8 mouse cellular contexts compared by ENCODE assay signal in the genomic region with DNA sequence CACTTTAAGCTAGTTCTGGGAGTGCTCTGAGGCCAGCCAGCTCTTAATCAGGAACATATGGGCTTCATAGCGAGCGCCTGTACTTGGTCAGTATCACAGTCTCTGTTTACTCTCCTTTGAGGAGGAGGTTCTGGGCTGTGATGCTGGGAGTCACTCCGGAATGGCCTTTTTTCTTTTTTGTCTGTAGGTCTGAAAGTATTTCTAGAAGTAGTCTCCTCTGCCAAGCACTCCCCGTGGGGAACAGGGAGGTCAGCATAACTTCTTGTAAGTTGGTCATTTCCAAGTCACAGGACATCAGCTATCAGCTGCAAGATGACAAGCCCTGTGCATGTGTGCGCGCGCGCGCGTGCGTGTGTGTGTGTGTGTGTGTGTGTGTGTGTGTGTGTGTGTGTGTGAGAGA. TPM values are rescaled to one million over a fixed set of nuclear protein-coding genes. Genes with fewer than 3 reads are reported as not detected.
A peak's percentile ranks its signal among the peaks of the same experiment; 100 is the strongest.
DNase-seq lines count a peak whose midpoint lies in the region; ATAC-seq lines count a peak whose summit lies in the region.

No protein-coding gene starts in this region.

- H3K27me3 ChIP-seq in liver, embryonic 11.5 days (replicated peaks; ENCODE audit: control insufficient read depth, insufficient read depth, low read length) = no peaks in the 10 kb centered on the region
- H3K27me3 ChIP-seq in heart, embryonic 13.5 days (replicated peaks) = no peaks in the 10 kb centered on the region
- H3K27me3 ChIP-seq in limb, embryonic 11.5 days (ENCODE audit: control insufficient read depth, insufficient read depth, low read length) = no peaks in the 10 kb centered on the region

- WGBS in liver, embryonic 11.5 days = 80% methylated on average over 11 of the region's 11 CpGs
- 64% methylated on average over 11 of the region's 11 CpGs for WGBS in heart, embryonic 13.5 days
- 30% methylated on average over 11 of the region's 11 CpGs for WGBS in limb, embryonic 11.5 days

- no peak overlapping the region for H3K4me3 ChIP-seq in liver, embryonic 11.5 days (ENCODE audit: low read depth, low read length)
- H3K4me3 ChIP-seq in heart, embryonic 13.5 days = no peak overlapping the region
- no peak overlapping the region for H3K4me3 ChIP-seq in limb, embryonic 11.5 days (ENCODE audit: low read depth, low read length)

- H3K4me1 ChIP-seq in liver, embryonic 11.5 days (replicated peaks; ENCODE audit: control insufficient read depth, insufficient read depth, low read length) = no peaks in the 10 kb centered on the region
- peaks cover 40% of the 10 kb centered on the region for H3K4me1 ChIP-seq in heart, embryonic 13.5 days
- peaks cover 22% of the 10 kb centered on the region for H3K4me1 ChIP-seq in limb, embryonic 11.5 days (ENCODE audit: control insufficient read depth, insufficient read depth, low read length)

- no peak for DNase-seq in liver, embryonic 11.5 days (ENCODE audit: low spot score)
- DNase-seq in liver = no peak
- DNase-seq in cerebellum, postnatal 14 days = peak; percentile 53 to 69
- DNase-seq in limb, embryonic 11.5 days (ENCODE audit: low spot score) = peak; percentile 74
- no peak for DNase-seq in spleen, adult 18-20 months
- no peak for DNase-seq in spleen, adult 12 weeks (ENCODE audit: low spot score)

- ATAC-seq in liver, embryonic 11.5 days (replicated peaks; ENCODE audit: low FRiP score) = no peak
- no peak for ATAC-seq in heart, embryonic 13.5 days (ENCODE audit: extremely low read depth, insufficient number of reproducible peaks, low FRiP score, low TSS enrichment)
- ATAC-seq in limb, embryonic 11.5 days (ENCODE audit: insufficient number of reproducible peaks, low FRiP score, low TSS enrichment, low read depth) = peak; percentile 72; the same call in 1 of the 2 replicates
- no peak for ATAC-seq in monocyte, adult 5-6 weeks (replicated peaks; ENCODE audit: insufficient number of reproducible peaks, low FRiP score, low TSS enrichment, poor library complexity, severe bottlenecking)

- H3K36me3 ChIP-seq in liver, embryonic 11.5 days (ENCODE audit: control insufficient read depth, insufficient read depth, low read length) = peaks cover 9% of the 10 kb centered on the region
- H3K36me3 ChIP-seq in heart, embryonic 13.5 days = peaks cover 67% of the 10 kb centered on the region
- peaks cover 17% of the 10 kb centered on the region for H3K36me3 ChIP-seq in limb, embryonic 11.5 days (ENCODE audit: control insufficient read depth, insufficient read depth, low read length)

- H3K4me2 ChIP-seq in liver, embryonic 11.5 days = no peak overlapping the region
- no peak overlapping the region for H3K4me2 ChIP-seq in heart, embryonic 13.5 days
- H3K4me2 ChIP-seq in limb, embryonic 11.5 days (ENCODE audit: low read depth, severe bottlenecking) = peak overlapping the region; percentile 17

- H3K27ac ChIP-seq in liver, embryonic 11.5 days (ENCODE audit: low read depth, low read length) = peak overlapping the region; percentile 8; the same call in 1 of the 2 replicates
- peak overlapping the region; percentile 87 for H3K27ac ChIP-seq in heart, embryonic 13.5 days (replicated peaks)
- peak overlapping the region; percentile 96 for H3K27ac ChIP-seq in limb, embryonic 11.5 days (replicated peaks; ENCODE audit: low read depth, low read length)

- no peak overlapping the region for H3K9ac ChIP-seq in liver, embryonic 11.5 days (ENCODE audit: low read depth, low read length)
- peak overlapping the region; percentile 40; the same call in 1 of the 2 replicates for H3K9ac ChIP-seq in heart, embryonic 13.5 days
- peak overlapping the region; percentile 17; the same call in 1 of the 2 replicates for H3K9ac ChIP-seq in limb, embryonic 11.5 days (ENCODE audit: low read length)

- H3K9me3 ChIP-seq in liver, embryonic 11.5 days (ENCODE audit: control insufficient read depth, low read length) = no peaks in the 10 kb centered on the region
- no peaks in the 10 kb centered on the region for H3K9me3 ChIP-seq in heart, embryonic 13.5 days
- no peaks in the 10 kb centered on the region for H3K9me3 ChIP-seq in limb, embryonic 11.5 days (ENCODE audit: control insufficient read depth, low read length)

RNA-seq across cellular contexts. Expression of a gene that starts 7.8 kb away (rescaled TPM):
- 151 and 170 TPM in 2 replicates for polyA plus RNA-seq in liver, embryonic 11.5 days (2014; fragmentation: Nextera tagmentation; extraction: Ambion mirVana)
- polyA plus RNA-seq in heart, embryonic 13.5 days (2015; fragmentation: Nextera tagmentation; extraction: Ambion mirVana) = 84.8 and 96.7 TPM in 2 replicates
- polyA plus RNA-seq in limb, embryonic 11.5 days (2014; fragmentation: Nextera tagmentation; extraction: Ambion mirVana) = 176 and 183 TPM in 2 replicates
- 4.1 to 8.0 TPM (median 6.2 TPM) in 3 replicates for total RNA-seq in monocyte, adult 5-6 weeks (2017)

RNA-seq across cellular contexts. Expression of a gene that starts 30.6 kb away (rescaled TPM):
- 4.7 and 6.7 TPM in 2 replicates for polyA plus RNA-seq in liver, embryonic 11.5 days (2014; fragmentation: Nextera tagmentation; extraction: Ambion mirVana)
- 16.0 and 16.9 TPM in 2 replicates for polyA plus RNA-seq in heart, embryonic 13.5 days (2015; fragmentation: Nextera tagmentation; extraction: Ambion mirVana)
- polyA plus RNA-seq in limb, embryonic 11.5 days (2014; fragmentation: Nextera tagmentation; extraction: Ambion mirVana) = 11.6 and 12.7 TPM in 2 replicates
- 0.39 to 1.1 TPM in 2 of 3 replicates, not detected in the other for total RNA-seq in monocyte, adult 5-6 weeks (2017)

RNA-seq across cellular contexts. Expression of a gene that starts 44.6 kb away (rescaled TPM):
- polyA plus RNA-seq in liver, embryonic 11.5 days (2014; fragmentation: Nextera tagmentation; extraction: Ambion mirVana) = 18.8 and 23.9 TPM in 2 replicates
- 18.9 and 20.4 TPM in 2 replicates for polyA plus RNA-seq in heart, embryonic 13.5 days (2015; fragmentation: Nextera tagmentation; extraction: Ambion mirVana)
- polyA plus RNA-seq in limb, embryonic 11.5 days (2014; fragmentation: Nextera tagmentation; extraction: Ambion mirVana) = 15.2 and 23.2 TPM in 2 replicates
- total RNA-seq in monocyte, adult 5-6 weeks (2017) = 63.8 to 106 TPM (median 96.1 TPM) in 3 replicates

Comparison
In these comparisons a context has a peak if more than half of its experiments do, and no peak if none do; other contexts are left out.
1. DNase-seq: peak in cerebellum, postnatal 14 days (2 of 2) and limb, embryonic 11.5 days (single experiment); none in liver, embryonic 11.5 days (single experiment), liver (single experiment), spleen, adult 18-20 months (0 of 2) and spleen, adult 12 weeks (single experiment).
2. H3K27ac ChIP-seq: peak in every context shown above with its lines; median percentile 96 in limb, embryonic 11.5 days; 87 in heart, embryonic 13.5 days; 8 in liver, embryonic 11.5 days.